Mouse (Mus musculus): ENCODE results near the gene Trim45. TPM values are rescaled to one million over a fixed set of nuclear protein-coding genes. Genes with fewer than 3 reads are reported as not detected.
A peak's percentile ranks its signal among the peaks of the same experiment; 100 is the strongest.

The Trim45 gene
- polyA plus RNA-seq, 1 experiment from 2014 or later = 2.5 TPM

DNA sequence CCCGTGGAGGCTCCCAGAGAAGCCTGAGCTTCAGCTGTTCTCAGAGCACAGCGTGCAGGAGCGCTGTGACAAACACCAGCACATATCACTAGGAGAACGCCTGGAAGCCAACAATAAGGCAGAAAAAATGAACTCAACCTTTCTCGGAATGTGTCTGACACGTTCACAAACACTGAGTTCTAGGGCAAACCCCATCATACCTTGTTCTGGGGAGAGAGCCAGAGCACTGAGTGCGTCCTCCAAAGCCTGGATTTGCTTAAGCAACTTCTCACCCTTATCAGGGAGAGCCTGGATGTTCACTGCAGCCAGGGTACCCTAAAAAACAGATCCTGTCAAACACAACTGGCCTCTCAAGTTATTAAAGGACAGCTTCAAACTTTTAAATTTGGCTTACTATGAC, 39.5 kb downstream of the Trim45 start:
- H3K27ac ChIP-seq (replicated peaks in 1 of 2; ENCODE audit: control insufficient read depth in 1 of 2, insufficient read depth in 1 of 2, low read depth in 2 of 2, low read length in 2 of 2) = peak overlapping the region; percentile 80 to 85
- ATAC-seq (ENCODE audit: insufficient number of reproducible peaks, insufficient read depth, low FRiP score, low read depth) = no peak

DNA sequence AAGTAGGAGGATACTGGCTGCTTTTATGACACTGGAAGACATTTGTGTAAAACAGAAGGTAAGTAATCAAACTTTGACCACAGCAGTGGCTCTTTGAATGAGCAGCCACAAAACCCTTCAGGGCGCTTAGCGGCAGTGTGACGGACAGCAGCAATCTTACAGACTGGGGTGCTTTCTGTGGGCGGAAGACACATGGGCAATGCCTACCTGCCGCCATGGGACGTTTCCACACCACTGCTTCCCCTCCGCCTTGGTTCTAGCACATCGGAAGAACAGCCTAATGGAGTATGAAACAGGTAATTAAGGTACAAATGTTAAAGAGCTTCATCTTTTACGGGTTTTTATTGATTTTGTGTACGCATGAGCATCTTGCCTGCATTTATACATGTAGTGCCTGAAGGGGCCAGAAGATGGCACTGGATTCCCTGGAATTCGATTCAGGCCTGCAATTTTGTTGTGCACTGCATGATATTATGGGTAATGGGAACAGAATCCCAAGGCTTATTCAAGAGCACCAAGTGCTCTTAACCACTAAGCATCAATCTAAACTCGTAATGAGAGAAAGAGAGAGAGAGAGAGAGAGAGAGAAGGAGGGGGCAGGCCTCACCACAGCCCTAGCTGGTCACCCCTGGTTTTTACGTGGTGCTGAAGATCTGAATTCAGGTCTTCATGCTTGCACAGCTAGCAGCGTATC, 42.0 kb downstream of the Trim45 start:
- Histone ChIP-seq H3K4me2 (ENCODE audit: low read length) (no peak overlapping the region), H3K36me3 (ENCODE audit: control insufficient read depth, insufficient read depth, low read length) (peaks cover 64% of the 10 kb centered on the region), H3K4me3 (ENCODE audit: control insufficient read depth in 1 of 2, insufficient read depth in 1 of 2, low read depth in 1 of 2, low read length in 2 of 2) (no peak overlapping the region), H3K9ac (ENCODE audit: low read length) (no peak overlapping the region), H3K4me1 (ENCODE audit: control insufficient read depth in 2 of 2, insufficient read depth in 2 of 2, low read length in 2 of 2) (peaks cover 12 to 23% of the 10 kb centered on the region in 2 experiments), H3K9me3 (ENCODE audit: control insufficient read depth, low read length) (no peaks in the 10 kb centered on the region), H3K27ac (replicated peaks in 1 of 2; ENCODE audit: control insufficient read depth in 1 of 2, insufficient read depth in 1 of 2, low read depth in 2 of 2, low read length in 2 of 2) (no peak overlapping the region), H3K27me3 (ENCODE audit: control insufficient read depth, insufficient read depth, low read length) (no peaks in the 10 kb centered on the region)
- 82% methylated on average over 14 of the region's 14 CpGs for WGBS
- ATAC-seq (ENCODE audit: insufficient number of reproducible peaks, insufficient read depth, low FRiP score, low read depth) = no peak

More for the DNA sequence above, 39.5 kb downstream of the Trim45 start:
- peak overlapping the region; percentile 23; the same call in 1 of the 2 replicates for H3K9ac ChIP-seq (ENCODE audit: low read length)
- peaks cover 9 to 17% of the 10 kb centered on the region in 2 experiments for H3K4me1 ChIP-seq (ENCODE audit: control insufficient read depth in 2 of 2, insufficient read depth in 2 of 2, low read length in 2 of 2)
- peak overlapping the region; percentile 1; the same call in 1 of the 2 replicates for H3K4me2 ChIP-seq (ENCODE audit: low read length)
- 50% methylated on average over 7 of the region's 7 CpGs for WGBS
- no peaks in the 10 kb centered on the region for H3K27me3 ChIP-seq (ENCODE audit: control insufficient read depth, insufficient read depth, low read length)
- no peak overlapping the region for H3K4me3 ChIP-seq (ENCODE audit: control insufficient read depth in 1 of 2, insufficient read depth in 1 of 2, low read depth in 1 of 2, low read length in 2 of 2)
- H3K36me3 ChIP-seq (ENCODE audit: control insufficient read depth, insufficient read depth, low read length) = peaks cover 79% of the 10 kb centered on the region
- no peaks in the 10 kb centered on the region for H3K9me3 ChIP-seq (ENCODE audit: control insufficient read depth, low read length)

DNA sequence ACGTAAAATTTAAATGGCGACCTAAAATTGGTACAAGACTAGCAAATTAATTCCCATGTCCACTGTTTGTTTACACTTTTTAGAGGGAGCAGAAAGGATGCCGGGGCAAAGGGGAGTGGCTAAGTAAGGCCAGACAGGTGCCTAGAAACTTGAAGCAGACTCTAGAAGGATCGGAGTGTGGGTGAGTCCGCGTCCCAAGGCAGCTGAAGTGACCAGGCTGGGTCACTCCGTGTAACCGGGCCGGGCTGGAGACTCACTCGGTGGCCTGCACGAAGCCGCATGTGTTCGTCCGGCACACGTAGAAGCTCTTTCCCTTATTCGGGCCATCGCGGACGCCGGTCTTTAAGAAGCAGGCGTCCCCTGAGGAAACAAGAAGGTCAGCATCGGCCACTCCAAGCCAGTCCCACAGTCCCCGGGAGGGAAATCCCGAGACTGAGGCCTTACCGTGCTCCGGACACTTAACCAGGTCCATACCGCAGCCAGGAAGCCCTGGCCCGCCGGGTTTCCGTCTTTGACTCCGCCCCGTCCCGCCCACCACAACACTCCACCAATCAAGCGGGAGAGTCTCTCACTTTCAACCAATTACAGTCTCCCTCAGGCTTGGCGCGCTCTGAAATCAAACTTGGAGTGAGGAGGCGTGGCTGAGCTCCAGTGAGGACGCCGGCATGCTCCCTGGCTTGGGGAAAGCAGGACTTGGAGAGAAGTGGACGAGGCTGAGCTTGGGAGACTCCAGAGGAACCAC, 47.3 kb downstream of the Trim45 start, which contains the start of gene Ttf2:
Gene Ttf2 (minus strand): TSS at position 488 of the 742 bp plus-strand sequence.
- no peaks in the 10 kb centered on the region for H3K27me3 ChIP-seq (ENCODE audit: control insufficient read depth, insufficient read depth, low read length)
- H3K4me3 ChIP-seq (ENCODE audit: control insufficient read depth in 1 of 2, insufficient read depth in 1 of 2, low read depth in 1 of 2, low read length in 2 of 2) = peak within 1 kb of the TSS; percentile 73 to 84
- peak within 1 kb of the TSS; percentile 80 for H3K9ac ChIP-seq (ENCODE audit: low read length)
- peak; percentile 97 for ATAC-seq (ENCODE audit: insufficient number of reproducible peaks, insufficient read depth, low FRiP score, low read depth)
- peaks cover 17% of the 10 kb centered on the region; the same call in 1 of the 2 replicates for H3K36me3 ChIP-seq (ENCODE audit: control insufficient read depth, insufficient read depth, low read length)
- H3K4me1 ChIP-seq (ENCODE audit: control insufficient read depth in 2 of 2, insufficient read depth in 2 of 2, low read length in 2 of 2) = peaks cover 6 to 12% of the 10 kb centered on the region in 2 experiments
- no peaks in the 10 kb centered on the region for H3K9me3 ChIP-seq (ENCODE audit: control insufficient read depth, low read length)
- WGBS = under 1% methylated on average over 40 of the region's 40 CpGs
- peak within 1 kb of the TSS; percentile 80 for H3K4me2 ChIP-seq (ENCODE audit: low read length)
- peak within 1 kb of the TSS in 1 of 2 experiments; percentile 45; a peak in 2 of 4 replicates for H3K27ac ChIP-seq (replicated peaks in 1 of 2; ENCODE audit: control insufficient read depth in 1 of 2, insufficient read depth in 1 of 2, low read depth in 2 of 2, low read length in 2 of 2)

DNA sequence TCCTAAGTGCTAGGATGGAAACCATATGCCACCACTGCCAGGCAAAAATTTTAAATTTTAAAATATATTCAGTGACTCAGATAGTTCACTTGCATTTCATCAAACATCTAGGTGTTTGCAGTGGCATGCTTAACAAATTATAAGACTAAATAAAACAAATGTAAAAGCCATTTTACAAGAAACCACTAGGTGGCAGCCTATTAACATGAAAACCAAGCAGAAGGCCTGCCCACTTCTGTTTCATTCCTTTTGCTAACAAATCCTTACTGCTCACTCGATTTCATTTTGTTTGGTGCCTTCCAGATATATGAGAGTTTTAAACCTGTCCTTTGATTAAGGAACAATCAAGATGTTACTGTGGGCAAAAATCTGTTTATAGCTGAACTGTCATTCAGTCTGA, 51.9 kb downstream of the Trim45 start:
- Histone ChIP-seq H3K27me3 (ENCODE audit: control insufficient read depth, insufficient read depth, low read length) (no peaks in the 10 kb centered on the region), H3K4me2 (ENCODE audit: low read length) (no peak overlapping the region), H3K9ac (ENCODE audit: low read length) (no peak overlapping the region), H3K4me3 (ENCODE audit: control insufficient read depth in 1 of 2, insufficient read depth in 1 of 2, low read depth in 1 of 2, low read length in 2 of 2) (no peak overlapping the region), H3K4me1 (ENCODE audit: control insufficient read depth in 2 of 2, insufficient read depth in 2 of 2, low read length in 2 of 2) (peaks cover 3 to 6% of the 10 kb centered on the region in 2 experiments), H3K36me3 (ENCODE audit: control insufficient read depth, insufficient read depth, low read length) (no peaks in the 10 kb centered on the region), H3K9me3 (ENCODE audit: control insufficient read depth, low read length) (no peaks in the 10 kb centered on the region), H3K27ac (replicated peaks in 1 of 2; ENCODE audit: control insufficient read depth in 1 of 2, insufficient read depth in 1 of 2, low read depth in 2 of 2, low read length in 2 of 2) (no peak overlapping the region)
- no peak for ATAC-seq (ENCODE audit: insufficient number of reproducible peaks, insufficient read depth, low FRiP score, low read depth)
- 0% methylated on average over 1 of the region's 1 CpGs for WGBS

DNA sequence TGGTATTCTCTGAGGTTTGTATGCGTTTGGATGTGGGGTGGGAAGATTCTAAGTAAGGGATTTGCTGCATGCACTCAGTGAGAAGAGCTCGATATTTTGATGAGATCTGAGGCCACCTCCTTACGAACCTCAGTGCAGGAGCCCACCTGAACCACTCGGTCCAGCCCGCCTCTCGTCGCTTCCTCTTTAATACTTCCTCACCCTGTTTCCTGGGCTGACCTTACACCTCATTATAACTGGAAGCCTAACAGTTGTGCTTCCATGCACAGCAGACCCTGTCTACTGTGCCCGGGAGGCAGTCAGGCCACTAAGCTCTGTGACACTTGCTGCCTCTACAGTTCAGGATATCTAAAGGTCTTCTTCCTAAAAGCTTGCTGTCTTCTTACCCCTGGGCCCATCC, 57.3 kb downstream of the Trim45 start:
- no peaks in the 10 kb centered on the region for H3K4me1 ChIP-seq (ENCODE audit: control insufficient read depth in 2 of 2, insufficient read depth in 2 of 2, low read length in 2 of 2)
- H3K27ac ChIP-seq (replicated peaks in 1 of 2; ENCODE audit: control insufficient read depth in 1 of 2, insufficient read depth in 1 of 2, low read depth in 2 of 2, low read length in 2 of 2) = no peak overlapping the region
- H3K9me3 ChIP-seq (ENCODE audit: control insufficient read depth, low read length) = no peaks in the 10 kb centered on the region
- 74% methylated on average over 8 of the region's 8 CpGs for WGBS
- H3K36me3 ChIP-seq (ENCODE audit: control insufficient read depth, insufficient read depth, low read length) = no peaks in the 10 kb centered on the region
- H3K4me2 ChIP-seq (ENCODE audit: low read length) = no peak overlapping the region
- no peak overlapping the region for H3K4me3 ChIP-seq (ENCODE audit: control insufficient read depth in 1 of 2, insufficient read depth in 1 of 2, low read depth in 1 of 2, low read length in 2 of 2)
- ATAC-seq (ENCODE audit: insufficient number of reproducible peaks, insufficient read depth, low FRiP score, low read depth) = no peak
- H3K9ac ChIP-seq (ENCODE audit: low read length) = no peak overlapping the region
- H3K27me3 ChIP-seq (ENCODE audit: control insufficient read depth, insufficient read depth, low read length) = no peaks in the 10 kb centered on the region

Other genes starting within 250 kb of the Trim45 start
- 62.5 and 76.3 TPM in 2 replicates for gene Man1a2, start 236.7 kb upstream of the Trim45 start, polyA plus RNA-seq (2014; fragmentation: Nextera tagmentation; extraction: Ambion mirVana)
- gene Vtcn1, start 96.7 kb upstream of the Trim45 start, polyA plus RNA-seq (2014; fragmentation: Nextera tagmentation; extraction: Ambion mirVana) = 0.41 and 0.54 TPM in 2 replicates
- 11.8 and 12.2 TPM in 2 replicates for gene Ttf2, start 47.5 kb downstream of the Trim45 start, polyA plus RNA-seq (2014; fragmentation: Nextera tagmentation; extraction: Ambion mirVana)
- gene Cd101, start 107.4 kb downstream of the Trim45 start, polyA plus RNA-seq (2014; fragmentation: Nextera tagmentation; extraction: Ambion mirVana) = 0.27 and 0.62 TPM in 2 replicates
- 10.0 and 10.2 TPM in 2 replicates for gene Ptgfrn, start 188.1 kb downstream of the Trim45 start, polyA plus RNA-seq (2014; fragmentation: Nextera tagmentation; extraction: Ambion mirVana)

Data from heart, embryonic 14.5 days (tissue).